Mouse (Mus musculus): ENCODE measurements around the gene Tmem144.

Gene Tmem144

GRCm38 (mm10) chr3:79852654-79853166, at the start of gene Tmem144:
Tmem144 (minus strand) TSS chr3:79852773.
- DNase-seq (ENCODE audit: low spot score) = peak; percentile 51

GRCm38 (mm10) chr3:79901734-79902133, 49.2 kb upstream of the Tmem144 start:
- DNase-seq (ENCODE audit: low spot score) = no peak

- DNase-seq (ENCODE audit: low spot score) = no peak
Observed at GRCm38 (mm10) chr3:79901321-79901720, 48.7 kb upstream of the Tmem144 start.

GRCm38 (mm10) chr3:79900502-79900901, 47.9 kb upstream of the Tmem144 start:
- DNase-seq (ENCODE audit: low spot score) = no peak

GRCm38 (mm10) chr3:79899906-79900305, 47.3 kb upstream of the Tmem144 start:
- DNase-seq (ENCODE audit: low spot score) = no peak

- DNase-seq (ENCODE audit: low spot score) = no peak
Observed at GRCm38 (mm10) chr3:79898514-79898913, 45.9 kb upstream of the Tmem144 start.

- DNase-seq (ENCODE audit: low spot score) = no peak
Observed at GRCm38 (mm10) chr3:79897534-79898370, 45.2 kb upstream of the Tmem144 start.

GRCm38 (mm10) chr3:79887966-79888365, 35.4 kb upstream of the Tmem144 start:
- no peak for DNase-seq (ENCODE audit: low spot score)

- DNase-seq (ENCODE audit: low spot score) = no peak
Observed at GRCm38 (mm10) chr3:79887161-79887855, 34.7 kb upstream of the Tmem144 start.

- no peak for DNase-seq (ENCODE audit: low spot score)
Observed at GRCm38 (mm10) chr3:79886357-79887091, 34.0 kb upstream of the Tmem144 start.

GRCm38 (mm10) chr3:79885686-79886356, 33.2 kb upstream of the Tmem144 start:
- DNase-seq (ENCODE audit: low spot score) = no peak

GRCm38 (mm10) chr3:79884761-79885189, 32.2 kb upstream of the Tmem144 start:
- no peak for DNase-seq (ENCODE audit: low spot score)

GRCm38 (mm10) chr3:79884305-79884704, 31.7 kb upstream of the Tmem144 start, which contains the start of gene Fam198b:
Fam198b (plus strand) TSS chr3:79884533.
- DNase-seq (ENCODE audit: low spot score) = no peak

- no peak for DNase-seq (ENCODE audit: low spot score)
Observed at GRCm38 (mm10) chr3:79883092-79883491, 30.5 kb upstream of the Tmem144 start.

- DNase-seq (ENCODE audit: low spot score) = no peak
Observed at GRCm38 (mm10) chr3:79881645-79882044, 29.1 kb upstream of the Tmem144 start.

- no peak for DNase-seq (ENCODE audit: low spot score)
Observed at GRCm38 (mm10) chr3:79879246-79879645, 26.7 kb upstream of the Tmem144 start.

- no peak for DNase-seq (ENCODE audit: low spot score)
Observed at GRCm38 (mm10) chr3:79878350-79878749, 25.8 kb upstream of the Tmem144 start.

- no peak for DNase-seq (ENCODE audit: low spot score)
Observed at GRCm38 (mm10) chr3:79875471-79875870, 22.9 kb upstream of the Tmem144 start.

- DNase-seq (ENCODE audit: low spot score) = peak; percentile 71
Observed at GRCm38 (mm10) chr3:79867121-79867709, 14.6 kb upstream of the Tmem144 start.

GRCm38 (mm10) chr3:79866526-79866925, 14.0 kb upstream of the Tmem144 start:
- no peak for DNase-seq (ENCODE audit: low spot score)

GRCm38 (mm10) chr3:79866089-79866488, 13.5 kb upstream of the Tmem144 start:
- no peak for DNase-seq (ENCODE audit: low spot score)

Measured in left cerebral cortex, adult 11 months (tissue).